Mouse (Mus musculus) kidney, adult 2 months (tissue): Measurements from ENCODE around the gene Pkd1l1. TPM values are rescaled to one million over a fixed set of nuclear protein-coding genes. Genes with fewer than 3 reads are reported as not detected.

Experiments
- DNase-seq: peaks from one replicate; pipeline ENCODE4 v3.0.0; 2021
- H3K27ac ChIP-seq: fragments of 200-500 bp; 2 replicates; pipeline ENCODE4 v1.5.1; 2012; ENCODE audit warnings: low read depth, low read length, control low read depth, inconsistent platforms; ENCODE audit not compliant: insufficient read depth
- H3K27me3 ChIP-seq: fragments of 200-500 bp; replicated peaks from 2 replicates; pipeline ENCODE4 v1.6.1; 2012; ENCODE audit warnings: mild to moderate bottlenecking, moderate library complexity, low read length, inconsistent platforms; ENCODE audit not compliant: control insufficient read depth, insufficient read depth
- H3K36me3 ChIP-seq: fragments of 200-500 bp; 2 replicates; pipeline ENCODE4 v1.6.1; 2012; ENCODE audit warnings: mild to moderate bottlenecking, moderate library complexity, low read length, inconsistent platforms; ENCODE audit not compliant: control insufficient read depth, insufficient read depth
- H3K4me1 ChIP-seq: fragments of 200-500 bp; 2 replicates; pipeline ENCODE4 v1.6.1; 2011; ENCODE audit warnings: low read length; ENCODE audit not compliant: control insufficient read depth, insufficient read depth
- H3K4me3 ChIP-seq: fragments of 200-500 bp; 2 replicates; pipeline ENCODE4 v1.5.1; 2011; ENCODE audit warnings: mild to moderate bottlenecking, low read depth, low read length, control low read depth; ENCODE audit not compliant: insufficient read depth
- CTCF ChIP-seq: fragments of 200-500 bp; conservative IDR thresholded peaks from 2 replicates; pipeline ENCODE4 v1.5.1; 2011; ENCODE audit warnings: low read depth, mild to moderate bottlenecking, control low read depth, low read length, moderate library complexity, mixed read lengths; ENCODE audit not compliant: insufficient read depth, insufficient read length
- POLR2A ChIP-seq: fragments of 200-500 bp; IDR thresholded peaks from one replicate; pipeline ENCODE4 v1.6.1; 2011; ENCODE audit warnings: low read depth, low read length, control low read depth
- WGBS: fragments of 180-500 bp; shearing (Covaris S2); methylation state at CpG from one replicate; pipeline ENCODE4 v1.1.7; 2018; 5-methylcytosine and 5-hydroxymethylcytosine counted together
- polyA plus RNA-seq: library from polyadenylated mRNA; depleted of rRNA; stranded (reverse); fragments of >200 nt; gene quantifications from 2 replicates; pipeline ENCODE4 v1.2.3, GENCODE M21; 2012

The Pkd1l1 gene
- polyA plus RNA-seq, 1 experiment, result 0.39 TPM

DNA sequence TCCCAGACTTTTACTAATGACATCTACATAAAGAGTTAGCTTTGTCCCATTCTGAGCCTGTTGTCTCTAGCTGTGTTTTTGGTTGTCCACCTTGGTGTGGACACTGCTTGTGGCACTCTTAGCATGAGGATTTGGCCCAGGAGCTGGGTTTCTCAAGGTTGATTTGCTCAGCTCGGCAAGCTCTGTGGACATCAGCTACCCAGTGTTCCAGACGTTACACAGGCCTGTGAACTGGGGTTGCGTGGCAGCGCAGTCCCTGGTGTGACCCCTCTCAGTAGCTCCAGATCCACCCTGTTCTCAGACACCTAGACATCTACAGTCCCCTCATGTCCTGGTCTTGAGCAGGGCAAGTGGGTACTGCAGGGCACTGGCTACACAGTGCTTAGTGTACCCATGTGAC lies 110.6 kb downstream of the Pkd1l1 start:
- DNase-seq, result no peak
- H3K4me3 ChIP-seq, result no peak overlapping the region
- no peaks in the 10 kb centered on the region for H3K36me3 ChIP-seq
- no peaks in the 10 kb centered on the region for H3K27me3 ChIP-seq
- 83% methylated on average over 4 of the region's 4 CpGs for WGBS
- no peak for TF ChIP-seq CTCF
- no peak for TF ChIP-seq POLR2A
- H3K4me1 ChIP-seq, result no peaks in the 10 kb centered on the region
- no peak overlapping the region for H3K27ac ChIP-seq

DNA sequence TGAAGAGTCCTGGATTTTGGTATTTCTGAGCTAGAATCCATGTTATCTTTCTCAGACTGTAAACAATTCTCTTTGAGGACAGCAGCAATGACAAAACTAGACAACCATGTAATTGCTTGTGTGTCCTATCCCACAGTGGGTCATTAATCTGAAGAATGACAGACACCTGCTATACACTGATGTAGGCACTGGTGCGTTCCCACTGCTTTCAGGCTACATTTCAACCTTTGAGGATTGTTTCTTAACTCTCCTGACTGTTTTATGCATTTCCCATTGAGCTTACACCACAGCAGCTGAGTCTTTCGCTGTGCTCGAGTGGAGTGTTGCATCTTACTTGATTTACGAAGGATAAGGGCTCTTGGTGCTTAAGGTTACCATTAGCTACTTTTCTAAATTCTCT lies 111.1 kb downstream of the Pkd1l1 start:
- no peak for DNase-seq
- no peak for TF ChIP-seq CTCF
- TF ChIP-seq POLR2A, result no peak
- H3K27ac ChIP-seq, result no peak overlapping the region
- WGBS, result 86% methylated on average over 4 of the region's 4 CpGs
- no peaks in the 10 kb centered on the region for H3K4me1 ChIP-seq
- H3K36me3 ChIP-seq, result no peaks in the 10 kb centered on the region
- no peaks in the 10 kb centered on the region for H3K27me3 ChIP-seq
- no peak overlapping the region for H3K4me3 ChIP-seq

DNA sequence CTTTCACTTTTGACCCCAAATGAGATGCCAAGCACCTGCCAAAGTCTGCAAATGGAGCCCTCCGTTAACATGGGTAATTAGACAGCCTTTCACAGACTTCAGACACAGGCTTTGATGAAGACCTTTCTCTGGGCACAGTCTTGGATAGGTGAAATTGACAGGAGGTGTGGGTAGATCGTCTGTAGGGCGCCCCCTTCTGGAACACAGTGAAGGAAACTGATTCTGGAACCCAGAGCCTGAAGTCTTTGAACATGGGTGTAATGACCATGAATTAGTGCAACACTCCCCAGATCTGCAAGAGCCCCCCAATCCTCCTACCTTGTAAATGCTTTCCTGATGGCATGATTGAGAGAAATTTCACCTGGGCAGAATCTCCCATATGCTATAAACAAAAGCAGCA lies 112.2 kb downstream of the Pkd1l1 start:
- Histone ChIP-seq H3K27ac (no peak overlapping the region), H3K4me1 (no peaks in the 10 kb centered on the region), H3K36me3 (no peaks in the 10 kb centered on the region), H3K4me3 (no peak overlapping the region), H3K27me3 (no peaks in the 10 kb centered on the region)
- peak; percentile 21 for DNase-seq
- peak; percentile 40 for TF ChIP-seq CTCF
- no peak for TF ChIP-seq POLR2A
- WGBS, result 38% methylated on average over 3 of the region's 3 CpGs

DNA sequence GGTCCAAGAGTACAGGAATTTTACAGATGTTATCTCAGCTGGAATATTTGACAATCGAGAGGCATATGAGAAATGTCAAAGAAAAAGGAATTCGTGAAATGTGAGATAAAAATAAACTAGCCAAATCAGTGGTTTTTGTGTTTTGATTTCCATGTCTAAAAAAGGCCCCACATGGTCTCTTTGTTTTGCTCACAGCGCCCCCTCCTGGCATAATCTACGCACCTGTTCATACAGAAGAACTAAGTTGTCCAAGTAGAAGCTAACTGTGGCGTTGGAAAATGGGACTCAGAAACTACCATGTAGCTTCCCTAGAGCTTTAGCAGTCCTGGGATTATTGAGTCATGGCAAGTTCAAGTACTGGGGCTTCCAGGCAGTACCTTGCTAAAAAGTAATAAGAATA lies 113.2 kb downstream of the Pkd1l1 start:
- peak; percentile 83 for DNase-seq
- TF ChIP-seq POLR2A (no peak), CTCF (peak; percentile 62)
- H3K4me3 ChIP-seq, result no peak overlapping the region
- H3K27ac ChIP-seq, result no peak overlapping the region
- no peaks in the 10 kb centered on the region for H3K27me3 ChIP-seq
- no peaks in the 10 kb centered on the region for H3K4me1 ChIP-seq
- H3K36me3 ChIP-seq, result no peaks in the 10 kb centered on the region
- WGBS, result 20% methylated on average over 5 of the region's 5 CpGs

DNA sequence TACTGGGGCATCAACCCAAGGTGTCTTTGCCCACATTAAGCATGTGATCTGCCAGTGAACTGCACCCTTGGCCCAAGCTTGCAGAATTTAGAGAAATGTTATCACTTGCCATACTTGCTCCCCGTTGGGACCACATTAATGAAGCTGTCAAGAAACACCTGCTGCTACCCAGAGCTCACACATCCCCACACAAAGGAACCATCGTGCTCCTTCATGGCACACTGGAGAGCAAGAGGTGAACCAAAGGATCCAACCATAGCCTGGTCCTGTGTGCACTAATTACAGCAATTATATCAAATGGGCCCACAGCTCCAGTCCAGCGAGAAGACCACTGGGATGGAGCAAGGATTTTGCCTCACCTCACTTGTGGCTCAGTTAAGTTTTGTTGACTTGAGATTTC lies 114.0 kb downstream of the Pkd1l1 start:
- 77% methylated on average over 3 of the region's 3 CpGs for WGBS
- Histone ChIP-seq H3K36me3 (no peaks in the 10 kb centered on the region), H3K27me3 (no peaks in the 10 kb centered on the region), H3K27ac (no peak overlapping the region), H3K4me1 (no peaks in the 10 kb centered on the region), H3K4me3 (no peak overlapping the region)
- TF ChIP-seq POLR2A, result no peak
- no peak for TF ChIP-seq CTCF
- no peak for DNase-seq

DNA sequence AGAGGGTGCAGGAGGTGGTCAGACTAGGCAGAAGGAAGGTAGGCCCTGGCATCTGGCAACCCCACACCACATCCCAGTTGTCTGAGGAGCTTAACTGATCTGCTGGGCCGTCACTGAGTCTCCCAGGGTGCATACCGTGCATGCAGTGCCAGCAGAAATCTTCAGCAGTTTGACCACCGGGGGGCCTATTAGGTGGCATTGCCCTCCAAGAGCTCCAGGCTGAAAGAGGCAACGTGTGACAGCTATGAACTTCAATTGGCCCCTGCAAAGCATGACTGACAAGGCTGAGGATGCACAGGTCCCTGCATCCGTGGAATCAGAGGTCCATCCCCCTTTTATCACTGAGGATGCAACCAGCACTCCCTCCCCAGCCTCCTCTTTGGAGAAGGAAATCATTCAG lies 116.9 kb downstream of the Pkd1l1 start:
- DNase-seq, result peak; percentile 12
- 82% methylated on average over 5 of the region's 5 CpGs for WGBS
- Histone ChIP-seq H3K4me1 (no peaks in the 10 kb centered on the region), H3K27ac (no peak overlapping the region), H3K36me3 (no peaks in the 10 kb centered on the region), H3K27me3 (no peaks in the 10 kb centered on the region), H3K4me3 (no peak overlapping the region)
- TF ChIP-seq CTCF (no peak), POLR2A (no peak)

DNA sequence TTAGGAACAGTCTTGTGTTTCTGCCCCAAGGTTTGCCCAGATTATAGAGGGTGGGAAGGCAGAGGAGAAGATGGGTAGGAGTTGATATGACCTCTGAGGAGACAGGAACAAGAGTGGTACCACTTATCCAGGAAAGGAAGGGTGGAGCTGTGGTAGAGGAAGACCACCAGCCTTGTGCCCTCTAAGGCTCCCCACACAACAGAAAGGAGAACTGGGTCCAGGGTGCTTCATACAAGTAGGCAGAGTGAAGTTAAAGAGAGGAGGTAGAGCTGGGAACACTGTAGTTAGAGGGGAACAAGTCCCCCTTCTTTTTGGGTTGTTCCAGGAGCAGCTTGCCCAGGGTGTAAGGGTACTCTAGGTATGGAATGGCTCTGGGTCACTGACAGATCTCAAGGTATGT lies 125.0 kb downstream of the Pkd1l1 start:
- Histone ChIP-seq H3K4me1 (no peaks in the 10 kb centered on the region), H3K36me3 (no peaks in the 10 kb centered on the region), H3K4me3 (no peak overlapping the region), H3K27ac (no peak overlapping the region), H3K27me3 (no peaks in the 10 kb centered on the region)
- no peak for TF ChIP-seq CTCF
- no peak for TF ChIP-seq POLR2A
- DNase-seq, result no peak

DNA sequence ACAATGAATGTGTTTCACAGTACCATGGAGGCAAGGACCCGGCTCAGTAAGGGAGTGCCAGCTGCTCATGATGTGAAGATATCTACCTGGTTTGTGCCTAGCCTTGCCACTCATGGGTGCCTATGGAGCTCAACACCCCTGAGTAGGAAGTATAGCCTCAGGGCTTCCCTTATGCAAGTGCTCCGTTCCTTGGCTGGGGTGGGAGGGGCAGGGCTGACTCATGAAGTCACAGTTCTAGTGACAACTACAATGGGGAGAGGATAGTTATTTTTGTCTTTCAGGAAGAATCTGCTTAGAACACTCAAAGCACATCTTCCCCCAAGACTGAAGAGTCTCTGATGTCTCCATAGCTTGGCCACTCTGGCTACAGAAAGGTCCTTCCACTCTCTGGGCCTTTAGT lies 125.4 kb downstream of the Pkd1l1 start:
- Histone ChIP-seq H3K36me3 (no peaks in the 10 kb centered on the region), H3K27me3 (no peaks in the 10 kb centered on the region), H3K4me1 (no peaks in the 10 kb centered on the region), H3K27ac (no peak overlapping the region), H3K4me3 (no peak overlapping the region)
- no peak for DNase-seq
- WGBS, result 71% methylated on average over 2 of the region's 2 CpGs
- no peak for TF ChIP-seq CTCF
- TF ChIP-seq POLR2A, result no peak
